Mouse (Mus musculus): Measurements from ENCODE around the gene Guca1a. TPM values are rescaled to one million over a fixed set of nuclear protein-coding genes. Genes with fewer than 3 reads are reported as not detected.
"Not testable (repeated sequence)": the region's sequence is repeated elsewhere in the genome, so short reads cannot be mapped to it uniquely, and the experiment has no call there.

The Guca1a gene
- 1 to 10 TPM in 1 of 2 experiments, under 1 TPM in 1; 0.66 to 1.6 TPM for total RNA-seq (2021)
- long read RNA-seq, experiment 1, partial matches to known transcripts: 0 of 1 reads
- long read RNA-seq, experiment 1, other reads (novel, unspliced or antisense): 0 of 1 reads
- long read RNA-seq, experiment 2, partial matches to known transcripts: 1 of 1 reads
- long read RNA-seq, experiment 2, other reads (novel, unspliced or antisense): 0 of 1 reads

GRCm38 (mm10) chr17:47400451-47400850 lies at the start of gene Guca1a:
Gene Guca1a (minus strand): TSS chr17:47400584.
- DNase-seq: no peak

GRCm38 (mm10) chr17:47449432-47449831 lies 49.0 kb upstream of the Guca1a start:
- DNase-seq: no peak

- no peak for DNase-seq
Observed at GRCm38 (mm10) chr17:47448523-47449372, 48.4 kb upstream of the Guca1a start.

- DNase-seq: no peak
Observed at GRCm38 (mm10) chr17:47446561-47446960, 46.2 kb upstream of the Guca1a start.

DNA sequence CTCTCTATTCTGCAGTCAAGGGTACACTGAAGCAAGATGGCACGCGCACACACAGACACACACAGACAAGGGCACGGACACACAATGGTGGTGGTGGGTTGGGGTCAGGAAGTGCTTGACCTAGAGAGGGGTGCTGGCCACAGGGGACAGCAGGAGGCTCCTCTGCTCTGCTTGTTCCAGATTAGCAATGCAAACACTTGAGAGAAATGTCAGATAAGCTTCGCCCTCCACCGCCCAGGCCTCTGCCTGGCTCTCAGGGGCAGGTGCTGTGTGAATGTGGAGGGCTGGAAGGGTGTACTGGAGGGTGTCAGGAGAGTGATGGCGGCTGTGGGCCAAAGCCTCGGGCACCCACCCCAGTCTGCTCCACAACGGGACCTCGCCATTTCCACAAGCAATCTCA lies 45.6 kb upstream of the Guca1a start:
- DNase-seq: no peak

DNA sequence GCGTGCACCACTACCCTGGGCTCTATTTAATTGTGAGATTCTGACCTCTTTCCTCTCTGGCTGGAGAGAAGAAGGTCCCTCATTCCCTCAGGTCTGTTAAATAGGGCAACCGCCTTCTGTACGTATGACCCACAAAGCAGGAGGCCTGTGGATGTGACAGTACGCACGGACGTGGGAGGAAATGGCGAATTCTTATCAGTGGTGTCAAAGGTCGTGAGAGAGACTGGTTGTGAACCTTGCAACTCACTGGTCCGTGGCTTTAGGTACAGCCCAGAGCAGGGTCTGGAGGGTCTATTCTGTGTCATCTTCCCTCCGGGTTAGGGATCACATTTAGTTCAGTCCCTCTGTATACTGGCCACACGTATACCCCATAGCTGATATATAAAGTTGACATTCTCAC lies 45.1 kb upstream of the Guca1a start:
- DNase-seq: no peak

GRCm38 (mm10) chr17:47444113-47444512 lies 43.7 kb upstream of the Guca1a start:
- no peak for DNase-seq

- no peak for DNase-seq
Observed at GRCm38 (mm10) chr17:47442271-47442670, 41.9 kb upstream of the Guca1a start.

- DNase-seq: no peak
Observed at GRCm38 (mm10) chr17:47441296-47442051, 41.1 kb upstream of the Guca1a start.

DNA sequence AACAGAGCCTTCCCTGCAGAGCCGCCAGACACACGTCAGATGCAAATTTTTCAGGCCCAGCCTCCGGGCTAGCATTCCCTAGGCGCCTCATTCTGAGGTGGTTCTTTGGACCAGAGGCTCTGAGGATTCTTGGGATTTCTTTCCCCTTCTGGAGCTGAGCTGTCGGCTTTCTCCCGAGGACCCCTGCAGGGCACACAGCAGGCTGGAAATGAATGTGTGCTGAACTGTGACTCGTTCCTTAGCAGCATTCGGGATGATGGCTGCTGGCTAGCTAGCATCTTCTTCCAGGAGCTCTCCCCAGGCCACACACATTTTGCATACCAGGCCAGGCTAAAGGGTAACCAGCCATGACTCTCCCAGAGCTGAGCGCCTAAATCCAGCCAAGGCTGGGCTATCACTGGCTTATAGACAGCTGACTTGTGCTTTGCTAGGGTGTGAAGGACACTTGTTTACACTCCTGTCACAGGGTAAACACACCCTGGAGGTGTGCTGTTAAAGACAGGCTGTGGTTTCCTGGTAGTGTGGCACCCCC lies 40.0 kb upstream of the Guca1a start:
- DNase-seq: no peak

- DNase-seq: no peak
Observed at GRCm38 (mm10) chr17:47439396-47440028, 39.1 kb upstream of the Guca1a start.

DNA sequence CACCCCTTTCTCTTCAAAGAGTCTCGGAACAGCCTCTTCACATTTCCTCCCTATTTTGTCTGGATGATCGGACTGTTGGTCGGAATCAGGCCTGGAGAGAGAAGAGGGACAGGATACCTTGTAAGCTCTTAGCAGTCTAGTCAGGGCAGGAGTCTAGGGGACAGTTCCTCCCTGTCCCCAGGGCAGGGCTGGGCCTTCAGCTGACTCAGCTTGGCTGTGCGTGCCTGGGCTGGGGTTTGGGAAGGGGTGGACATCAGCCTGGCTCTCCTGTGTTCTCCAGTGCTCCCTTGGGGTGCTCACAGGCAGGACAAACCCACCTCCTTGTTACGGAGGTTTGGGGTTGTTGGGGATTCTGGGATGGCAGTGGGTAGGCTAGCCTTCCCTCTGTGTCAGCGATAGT lies 38.2 kb upstream of the Guca1a start:
- DNase-seq: no peak

- no peak for DNase-seq
Observed at GRCm38 (mm10) chr17:47436907-47437547, 36.6 kb upstream of the Guca1a start, which contains the start of gene 1700001C19Rik. Gene 1700001C19Rik (minus strand): TSS chr17:47437376.

GRCm38 (mm10) chr17:47436156-47436906 lies 35.9 kb upstream of the Guca1a start, which contains the start of gene AI661453:
Gene AI661453 (plus strand): TSS chr17:47436615.
- DNase-seq: no peak

- DNase-seq: no peak
Observed at GRCm38 (mm10) chr17:47430815-47431214, 30.4 kb upstream of the Guca1a start.

GRCm38 (mm10) chr17:47428831-47429304 lies 28.5 kb upstream of the Guca1a start:
- DNase-seq: no peak

DNA sequence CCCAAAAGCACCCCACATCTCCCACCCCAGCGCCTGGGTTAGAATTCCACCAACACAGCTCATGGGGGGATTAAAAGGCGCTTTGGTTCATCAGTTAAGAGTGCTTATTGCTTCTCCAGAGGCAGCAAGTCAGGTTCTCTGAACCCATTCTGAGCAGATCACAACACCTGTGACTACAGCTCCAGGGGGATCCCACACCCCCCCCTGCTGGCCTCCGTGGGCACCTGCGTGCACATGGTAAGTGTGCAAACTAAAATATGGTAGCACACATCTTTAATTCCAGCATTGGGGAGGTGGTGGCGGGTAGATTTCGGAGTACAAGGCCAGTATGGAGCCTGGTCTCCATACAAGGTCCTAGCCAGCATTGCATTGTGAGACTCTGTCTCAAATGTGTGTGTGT lies 26.9 kb upstream of the Guca1a start:
- no peak for DNase-seq

GRCm38 (mm10) chr17:47424186-47424585 lies 23.8 kb upstream of the Guca1a start:
- DNase-seq: no peak

DNA sequence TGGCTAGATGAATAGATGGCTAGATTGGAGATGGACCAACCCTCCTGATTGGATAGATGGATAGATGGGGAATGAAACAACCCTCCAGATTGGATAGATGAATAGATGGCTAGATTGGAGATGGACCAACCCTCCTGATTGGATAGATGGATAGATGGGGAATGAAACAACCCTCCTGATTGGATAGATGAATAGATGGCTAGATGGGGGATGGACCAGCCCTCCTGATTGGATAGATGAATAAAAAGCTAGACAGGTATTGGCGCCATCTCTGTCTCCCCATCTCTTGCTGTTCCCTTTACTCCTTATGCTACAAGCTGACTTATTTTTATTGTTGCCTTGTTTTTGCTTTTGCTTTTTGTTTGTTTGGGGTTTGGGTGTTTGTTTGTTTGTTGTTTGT lies 22.2 kb upstream of the Guca1a start:
- not testable (repeated sequence) for DNase-seq

DNA sequence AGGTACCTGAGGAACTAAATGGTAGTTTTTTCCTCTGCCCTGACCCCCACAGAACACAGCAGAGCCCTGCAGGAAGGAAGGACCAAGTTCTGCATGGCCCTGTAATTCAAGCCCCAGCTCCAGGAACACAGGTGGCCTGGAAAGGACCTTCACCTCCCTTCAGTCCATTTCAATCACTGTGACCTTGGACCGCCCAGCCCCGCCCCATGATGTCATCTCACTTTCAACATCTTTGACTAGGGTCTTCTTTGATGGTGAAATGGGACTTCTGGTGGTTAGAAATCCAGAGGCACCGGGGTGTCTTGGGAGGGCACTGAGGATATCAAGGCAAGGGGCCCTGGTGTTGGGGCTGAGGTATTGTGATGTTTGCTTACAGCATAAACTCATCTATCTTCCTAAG lies 21.2 kb upstream of the Guca1a start:
- DNase-seq: no peak

DNA sequence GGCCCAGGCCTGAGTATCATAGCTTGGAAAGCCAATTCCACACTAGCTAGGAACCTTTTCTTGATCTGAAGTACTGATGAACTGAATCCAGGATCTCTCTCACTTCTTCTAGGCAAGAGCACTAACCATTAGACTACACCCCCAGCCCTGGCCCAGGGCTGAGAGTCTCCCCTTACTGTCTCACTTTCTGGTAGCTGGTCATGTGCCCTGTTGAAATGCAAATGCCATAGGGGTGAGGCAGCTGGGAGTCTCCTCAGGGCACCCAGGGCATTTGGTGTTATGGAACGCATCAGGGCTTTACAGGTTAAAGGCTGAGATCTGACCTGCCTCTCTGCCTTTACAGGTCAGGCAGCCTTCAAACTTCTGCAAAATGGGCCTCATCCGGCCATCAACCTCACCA lies 19.8 kb upstream of the Guca1a start:
- DNase-seq: no peak
